Mouse (Mus musculus) cerebellum, postnatal 36 days (tissue): ENCODE data around the gene Mt1.
A peak's percentile ranks its signal among the peaks of the same experiment; 100 is the strongest.
"Not testable (repeated sequence)": the region's sequence is repeated elsewhere in the genome, so short reads cannot be mapped to it uniquely, and the experiment has no call there.

ENCODE experiments used
- DNase-seq, 2 experiments: peaks; one replicate each; pipeline ENCODE4 v3.0.0; 2021 to 2022; ENCODE audit warnings: mixed read lengths in 2 of 2

The Mt1 gene

DNA sequence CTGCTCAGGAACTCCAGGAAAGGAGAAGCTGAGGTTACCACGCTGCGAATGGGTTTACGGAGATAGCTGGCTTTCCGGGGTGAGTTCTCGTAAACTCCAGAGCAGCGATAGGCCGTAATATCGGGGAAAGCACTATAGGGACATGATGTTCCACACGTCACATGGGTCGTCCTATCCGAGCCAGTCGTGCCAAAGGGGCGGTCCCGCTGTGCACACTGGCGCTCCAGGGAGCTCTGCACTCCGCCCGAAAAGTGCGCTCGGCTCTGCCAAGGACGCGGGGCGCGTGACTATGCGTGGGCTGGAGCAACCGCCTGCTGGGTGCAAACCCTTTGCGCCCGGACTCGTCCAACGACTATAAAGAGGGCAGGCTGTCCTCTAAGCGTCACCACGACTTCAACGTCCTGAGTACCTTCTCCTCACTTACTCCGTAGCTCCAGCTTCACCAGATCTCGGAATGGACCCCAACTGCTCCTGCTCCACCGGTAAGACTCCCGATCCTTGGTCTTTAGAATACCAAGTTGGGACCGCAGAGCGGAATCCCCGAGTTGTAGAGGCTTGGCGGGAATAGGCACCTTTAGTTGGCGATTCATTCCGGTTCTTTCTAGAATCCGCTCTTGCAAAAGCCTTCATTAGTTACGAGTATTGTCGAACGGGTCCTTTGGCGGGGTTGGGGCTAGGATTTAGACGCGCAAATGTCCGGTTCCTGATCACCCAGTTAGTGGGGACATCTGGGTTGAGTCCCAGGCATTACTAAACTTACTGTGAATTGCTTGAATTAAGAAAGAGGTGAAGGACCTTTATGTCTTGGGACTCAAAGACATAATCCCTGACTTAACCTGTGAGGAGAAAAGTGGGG, at the start of gene Mt1:
Gene Mt1 (plus strand): TSS at position 226 of the 856 bp plus-strand sequence.
- peak; percentile 79 for DNase-seq

DNA sequence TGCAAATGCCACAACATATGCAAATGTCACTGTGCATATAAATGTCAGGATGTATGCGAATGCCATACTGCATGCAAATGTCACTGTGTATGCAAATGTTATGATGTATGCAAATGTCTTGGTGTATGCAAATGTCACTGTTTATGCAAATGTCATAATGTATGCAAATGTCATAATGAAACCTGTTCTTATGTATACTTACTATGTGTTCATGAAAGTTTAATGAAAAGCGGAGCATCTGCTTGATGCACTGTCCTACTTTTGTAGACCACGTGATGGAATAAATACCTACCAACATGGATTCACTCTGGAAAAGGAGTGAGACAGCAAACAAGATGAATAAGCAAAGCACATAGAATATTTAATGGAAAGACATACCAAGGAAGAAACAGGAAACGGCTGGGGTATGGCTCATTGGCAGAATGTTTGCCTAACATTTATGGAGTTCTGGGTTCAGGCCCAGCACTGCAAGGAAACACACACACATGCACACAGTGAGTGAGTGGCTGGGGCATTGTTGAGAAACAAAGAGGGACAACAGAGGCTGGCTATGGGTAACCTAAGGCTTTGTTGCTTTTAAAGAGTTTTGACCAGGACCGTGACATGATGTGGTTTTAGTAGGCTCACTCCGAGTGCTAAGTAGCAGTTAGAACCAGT, 49.6 kb upstream of the Mt1 start:
- DNase-seq, result no peak

DNA sequence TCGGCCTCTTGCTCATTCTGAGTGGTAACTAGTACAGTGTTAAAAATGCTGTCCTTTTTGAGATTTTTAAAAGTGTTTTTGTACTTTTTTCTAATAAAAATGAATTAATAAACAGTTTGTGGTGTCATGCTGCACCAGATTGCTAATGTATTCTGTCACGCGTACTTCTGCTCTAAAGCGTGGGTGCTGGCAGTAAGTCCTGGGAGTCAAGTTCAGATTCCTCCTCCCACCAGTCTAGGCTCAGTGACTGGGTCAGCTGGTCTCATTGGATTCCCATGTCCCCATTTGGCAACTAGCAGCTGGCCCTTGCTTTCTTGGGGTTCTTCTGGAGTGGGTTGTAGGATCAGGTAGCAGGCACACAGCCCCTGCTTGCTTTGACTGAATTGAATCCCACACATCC, 48.8 kb upstream of the Mt1 start:
- no peak for DNase-seq

DNA sequence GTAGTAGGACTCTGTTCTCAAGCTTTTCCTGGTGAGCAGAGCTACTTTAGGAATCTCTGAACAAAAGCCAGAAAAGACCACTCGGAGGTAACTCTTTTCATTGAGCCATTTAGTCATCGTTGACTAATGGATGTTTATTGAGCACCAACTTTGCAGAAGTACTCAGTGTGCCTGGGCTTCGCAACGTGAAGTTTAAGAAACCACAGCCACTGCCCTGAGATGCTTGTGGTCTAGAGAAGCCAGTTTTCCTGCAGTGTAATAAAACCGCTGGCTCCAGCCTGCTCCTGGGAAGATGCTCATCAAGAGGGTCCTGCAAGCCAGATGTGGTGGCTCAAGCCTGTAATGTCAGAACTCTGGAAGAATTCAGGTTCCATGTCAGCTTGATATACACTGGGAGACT, 46.8 kb upstream of the Mt1 start:
- no peak for DNase-seq

DNA sequence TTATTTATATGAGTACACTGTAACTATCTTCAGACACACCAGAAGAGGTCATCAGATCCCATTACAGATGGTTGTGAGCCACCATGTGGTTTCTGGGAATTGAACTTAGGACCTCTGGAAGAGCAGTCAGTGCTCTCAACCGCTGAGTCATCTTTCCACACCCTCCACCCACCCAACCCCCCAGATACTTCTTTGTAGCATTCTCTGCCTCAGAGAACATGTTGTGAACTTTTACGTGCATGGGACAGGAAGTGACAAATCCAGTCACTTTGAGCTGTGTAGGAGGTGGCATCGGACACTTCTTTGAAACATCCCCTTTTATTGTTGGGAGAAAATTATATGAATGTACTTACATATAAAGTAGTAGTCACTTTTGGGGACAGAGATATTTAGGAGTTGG, 44.3 kb upstream of the Mt1 start:
- not testable (repeated sequence) for DNase-seq

DNA sequence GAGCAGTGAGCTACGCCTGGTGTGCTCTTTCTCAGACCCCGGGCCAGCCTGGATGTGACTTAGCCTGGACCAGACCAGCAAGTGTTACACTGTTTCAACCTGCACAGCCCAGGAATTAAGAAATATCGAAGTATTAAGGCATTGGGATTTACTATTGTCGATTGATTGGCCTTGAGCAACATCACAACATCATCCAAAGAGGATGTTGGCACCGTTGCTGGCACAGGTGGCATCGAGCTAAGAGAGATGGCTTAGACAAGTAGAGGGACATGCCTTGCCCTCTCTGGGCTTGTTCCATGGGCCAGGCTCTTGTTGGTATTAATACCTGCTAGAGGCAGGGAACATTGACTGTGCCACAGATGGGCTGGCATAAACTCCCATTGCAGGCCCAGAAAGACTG, 43.3 kb upstream of the Mt1 start:
- DNase-seq, result no peak

DNA sequence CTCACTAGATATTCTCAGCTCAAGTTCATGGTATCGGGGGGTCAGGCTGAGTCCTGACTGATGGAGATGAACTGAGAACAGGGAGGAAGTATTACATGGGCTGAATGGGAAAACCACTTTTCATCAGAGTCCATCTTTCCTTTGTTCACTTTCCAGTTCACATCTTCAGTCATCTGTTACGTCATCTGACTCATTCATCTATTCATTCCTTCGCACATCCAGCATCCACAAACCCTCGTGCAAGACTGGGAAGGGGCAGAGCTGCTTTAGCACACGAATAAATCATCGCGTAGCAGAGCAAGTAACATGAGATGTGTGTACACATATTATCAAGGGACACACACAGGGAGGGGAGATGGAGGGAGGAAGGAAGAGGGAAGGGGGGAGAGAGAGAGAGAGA, 42.7 kb upstream of the Mt1 start:
- no peak for DNase-seq

DNA sequence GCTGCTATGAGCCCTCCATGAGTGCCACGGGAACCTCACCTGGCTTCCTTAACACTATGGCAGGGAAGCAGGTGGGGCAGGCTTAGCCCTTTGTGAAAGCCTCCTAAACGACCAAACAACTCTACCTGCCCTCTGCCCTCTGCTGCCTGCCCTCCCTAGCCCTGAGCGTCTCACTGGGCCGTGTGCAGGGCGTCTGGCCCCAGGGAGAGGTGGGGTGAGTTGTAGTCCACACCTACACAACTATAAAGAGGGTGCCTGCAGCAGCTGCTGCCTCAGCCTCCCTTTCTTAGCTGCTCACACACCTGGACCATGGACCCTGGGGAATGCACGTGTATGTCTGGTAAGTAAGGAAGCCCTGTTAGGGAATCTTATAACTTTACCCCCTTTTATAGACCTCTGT, 41.9 kb upstream of the Mt1 start, which contains the start of gene Mt4:
Gene Mt4 (plus strand): TSS at position 265 of the 400 bp plus-strand sequence.
- DNase-seq, result no peak

DNA sequence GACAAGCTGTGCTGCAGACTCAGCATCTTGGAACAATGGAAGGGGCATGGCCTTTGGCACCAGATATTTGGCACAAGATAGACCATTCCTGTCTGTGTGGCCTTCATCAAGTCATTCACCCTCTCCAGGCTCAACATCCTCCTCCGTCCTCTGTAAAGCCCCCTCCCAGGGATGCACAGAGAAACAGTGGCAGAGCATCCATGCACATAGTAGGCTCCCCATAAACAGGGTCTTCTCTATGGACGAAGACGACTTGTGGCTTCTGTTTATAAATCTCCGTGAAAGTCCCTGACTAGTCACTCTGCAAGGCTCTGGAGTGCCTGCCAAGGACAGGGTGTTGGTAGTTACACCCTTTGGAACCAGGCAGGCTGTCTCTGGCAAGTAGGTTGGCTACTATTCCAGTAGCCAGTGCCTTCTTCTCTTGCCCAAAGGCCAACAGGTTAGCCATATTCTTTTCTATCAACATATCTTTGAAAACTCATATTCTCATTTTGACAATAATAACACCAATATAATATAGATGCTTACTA, 38.6 kb upstream of the Mt1 start:
- DNase-seq, result no peak

DNA sequence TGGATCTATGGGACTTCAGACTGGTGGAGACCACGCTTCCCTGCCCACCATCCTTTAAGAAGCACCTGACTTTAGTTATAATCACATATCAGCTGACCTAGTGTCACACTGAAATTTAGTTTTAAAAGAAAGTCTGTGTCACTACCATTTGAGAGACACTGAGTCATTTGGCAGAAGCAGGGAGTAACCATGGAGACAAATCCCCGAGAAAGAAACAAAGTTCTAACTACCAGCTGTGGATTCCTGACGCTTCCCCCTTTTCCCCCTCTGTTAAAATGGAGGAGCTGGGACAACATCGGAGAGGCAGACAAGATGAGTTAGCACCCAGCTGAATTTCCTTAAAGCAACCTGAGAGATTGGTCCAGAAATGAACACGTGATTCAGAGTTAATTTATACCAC, 30.6 kb upstream of the Mt1 start:
- DNase-seq, result no peak

DNA sequence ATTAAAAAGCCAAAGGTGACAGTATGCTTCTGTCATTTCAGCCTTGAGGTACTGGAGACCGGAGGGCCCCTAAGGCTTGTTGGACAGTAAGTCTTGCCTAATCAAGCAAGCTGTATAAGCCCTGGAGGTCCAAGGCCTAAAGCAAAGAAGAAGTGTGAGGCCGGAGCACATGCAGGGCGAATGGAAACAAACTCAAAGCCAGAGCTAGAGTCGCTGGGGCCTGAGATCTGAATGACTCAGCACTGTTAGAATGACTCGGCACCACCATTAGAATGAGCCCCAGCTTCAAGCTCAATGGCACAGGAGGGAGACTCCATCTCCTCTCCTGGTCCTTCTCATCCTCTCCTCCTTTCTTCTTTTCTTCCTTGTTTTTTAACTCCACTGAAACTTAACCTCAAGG, 28.0 kb upstream of the Mt1 start:
- DNase-seq, result no peak

DNA sequence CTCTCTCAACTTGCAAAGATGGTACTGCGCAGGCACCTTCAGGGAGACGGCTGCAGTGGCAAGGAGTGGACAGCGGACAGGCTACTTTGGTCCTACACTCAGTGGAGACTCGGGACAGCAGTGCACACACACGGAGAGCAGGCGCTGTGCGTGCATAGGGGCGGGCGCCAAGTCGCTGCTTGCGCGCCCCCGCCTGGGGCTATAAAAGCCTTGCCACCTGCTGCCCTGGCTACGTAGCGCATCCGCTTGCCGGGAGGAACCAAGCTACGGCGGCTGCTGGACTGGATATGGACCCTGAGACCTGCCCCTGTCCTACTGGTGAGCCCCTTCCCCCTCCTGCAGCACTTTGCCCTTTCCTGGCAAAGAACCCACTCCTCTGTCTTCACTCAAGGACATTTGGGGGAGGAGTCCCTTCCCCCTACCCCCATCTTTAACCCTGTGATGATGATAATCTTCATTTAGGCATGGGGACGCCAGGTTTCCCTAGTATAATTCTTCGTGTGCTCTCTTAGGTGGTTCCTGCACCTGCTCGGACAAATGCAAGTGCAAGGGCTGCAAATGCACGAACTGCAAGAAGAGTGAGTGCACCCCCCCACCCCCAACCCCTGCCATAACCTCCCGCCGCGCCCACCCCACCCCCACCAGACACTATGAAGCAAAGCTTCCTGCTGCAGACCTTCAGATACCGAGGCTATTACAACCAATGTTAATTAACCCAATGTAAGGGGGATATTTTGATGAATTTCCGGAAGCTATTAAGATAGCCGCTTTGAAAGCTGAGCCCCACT, 26.2 kb upstream of the Mt1 start, which contains the start of gene Mt3:
Gene Mt3 (plus strand): TSS at position 95 of the 788 bp plus-strand sequence.
- DNase-seq, result peak; percentile 88 to 90

DNA sequence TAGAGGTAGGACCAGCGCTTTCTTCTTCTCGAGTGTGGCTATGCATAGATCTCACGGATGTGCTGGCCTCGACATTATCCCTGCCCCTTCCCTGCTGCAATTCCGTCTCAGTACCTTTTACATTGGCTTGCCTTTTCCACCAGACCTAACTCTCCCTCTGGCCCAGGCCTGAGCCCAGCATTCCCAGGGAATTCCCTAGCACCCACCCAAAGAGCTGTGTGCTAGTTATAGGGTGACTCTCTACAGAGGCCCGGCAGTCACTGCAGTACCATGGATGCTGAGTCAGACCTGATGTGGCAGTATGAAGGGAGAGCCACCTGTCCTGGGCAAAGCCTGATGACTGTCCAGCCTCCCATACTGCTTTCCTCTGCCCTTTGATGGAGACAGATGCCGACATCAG, 25.4 kb upstream of the Mt1 start:
- DNase-seq, result peak; percentile 25 to 48

DNA sequence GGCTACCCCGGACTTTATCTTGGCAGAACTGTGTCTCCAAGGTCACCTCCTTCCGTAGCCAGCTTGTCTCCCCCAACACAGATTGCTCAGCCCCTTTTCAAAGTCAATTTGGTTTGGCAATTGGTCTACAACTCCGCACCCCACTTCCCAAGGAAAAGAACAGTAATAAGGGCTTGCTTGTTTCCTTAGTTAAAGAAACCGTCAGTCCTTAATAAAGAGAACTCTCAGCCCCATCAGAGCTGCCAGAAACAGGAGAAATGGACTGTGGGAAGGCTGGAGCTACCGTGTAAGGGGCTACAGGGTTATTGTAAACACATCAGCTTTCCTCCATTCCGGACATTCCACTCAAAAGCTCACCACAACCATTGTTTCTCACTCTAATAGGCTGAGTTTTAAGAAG, 24.3 kb upstream of the Mt1 start:
- DNase-seq, result no peak

DNA sequence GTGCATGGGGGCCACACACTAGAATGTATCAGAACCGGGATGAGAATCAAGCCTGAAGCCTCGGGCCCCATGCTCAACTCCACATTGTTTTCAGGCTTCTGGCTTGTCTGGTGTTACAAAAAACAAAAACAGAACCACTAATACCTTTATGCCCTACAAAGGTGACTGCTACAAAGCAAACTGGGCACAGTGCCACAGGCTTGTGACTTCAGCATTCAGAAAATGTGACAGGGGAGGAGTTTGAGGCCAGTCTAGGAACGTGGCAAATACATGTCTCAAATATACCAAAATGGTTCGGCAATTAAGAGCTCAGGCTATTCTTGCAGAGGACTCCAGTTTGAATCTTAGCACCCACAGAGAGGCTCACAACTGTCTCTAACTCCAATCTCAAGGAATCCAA, 22.8 kb upstream of the Mt1 start:
- no peak for DNase-seq

DNA sequence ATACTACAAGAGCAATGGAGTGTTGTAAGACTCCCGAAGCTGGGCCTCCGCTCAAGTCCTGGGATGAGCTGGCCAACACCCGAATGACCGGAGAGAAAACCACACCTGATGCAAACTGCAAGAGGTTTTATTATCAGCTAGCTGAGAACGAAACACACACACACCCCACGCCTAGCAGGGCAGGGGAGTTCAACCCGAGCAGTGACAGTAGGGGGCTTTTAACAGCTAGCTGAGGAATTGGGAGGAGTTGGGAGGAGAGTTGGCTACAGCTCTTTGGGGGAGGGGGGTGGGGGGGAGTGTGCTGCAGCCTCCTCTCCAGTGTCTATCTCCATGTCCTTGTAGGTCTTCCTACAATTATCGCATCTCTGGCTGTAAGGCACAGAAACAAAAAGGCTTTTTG, 13.1 kb upstream of the Mt1 start:
- not testable (repeated sequence) for DNase-seq

DNA sequence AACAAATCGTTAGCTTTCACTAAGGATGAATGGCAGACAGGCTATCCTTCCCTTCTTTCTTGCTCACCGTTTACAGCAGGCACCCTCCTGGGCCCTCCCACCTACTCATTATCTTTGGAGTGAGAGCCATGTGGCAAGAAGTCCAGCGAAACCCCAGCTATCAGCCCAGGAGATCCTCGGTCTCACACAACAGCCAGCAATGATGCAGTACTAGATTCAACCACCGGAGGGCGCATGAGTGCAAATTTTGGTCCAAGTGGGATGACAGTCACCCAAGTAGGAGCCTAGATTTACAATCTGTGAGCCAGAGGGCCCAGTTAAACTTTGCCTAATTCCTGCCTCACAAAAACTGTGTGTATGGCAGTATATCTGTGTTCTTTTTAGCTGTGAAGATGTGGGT, 11.6 kb upstream of the Mt1 start:
- peak; percentile 92 to 98 for DNase-seq

DNA sequence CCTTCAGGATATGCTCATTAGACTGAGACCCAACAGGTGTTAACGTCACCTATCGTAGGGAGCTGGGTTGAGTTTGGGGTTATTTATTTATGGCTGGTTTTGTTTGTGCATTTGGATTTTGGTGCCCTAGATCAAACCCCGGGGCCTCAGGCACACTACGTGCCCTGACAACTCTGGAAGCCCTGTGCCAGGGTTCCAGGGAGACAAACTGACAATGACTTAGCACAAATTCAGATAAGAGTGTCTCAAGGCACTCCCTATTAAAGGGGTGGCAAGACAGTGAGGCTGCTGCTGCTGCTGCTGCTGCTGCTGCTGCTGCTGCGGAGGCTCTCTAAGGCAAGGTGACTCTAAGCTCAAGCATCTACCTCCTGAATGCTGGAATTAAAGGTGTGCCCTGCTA, 9.3 kb upstream of the Mt1 start:
- DNase-seq, result no peak

DNA sequence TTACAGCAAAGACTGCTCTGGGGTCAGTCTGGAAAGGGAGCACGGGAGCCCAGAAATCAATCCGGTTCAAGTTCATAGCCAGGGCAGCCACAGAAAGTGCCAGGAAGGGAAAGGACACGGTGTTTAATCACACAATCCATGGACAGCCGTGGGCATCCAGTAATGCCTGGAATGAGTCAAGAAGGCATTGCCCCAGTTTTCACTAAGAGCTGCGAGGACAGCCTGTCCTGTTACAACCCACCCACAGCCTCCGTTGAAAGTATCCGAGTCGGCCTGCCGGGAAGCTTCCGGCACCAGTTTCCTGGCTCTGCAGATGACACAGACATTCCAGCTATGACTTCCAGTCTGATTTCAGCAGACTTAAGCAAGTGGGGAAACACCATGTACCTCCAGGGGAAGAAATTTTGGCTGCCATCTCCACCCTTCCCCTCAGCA, 7.5 kb upstream of the Mt1 start:
- DNase-seq, result peak in 1 of 2 experiments; percentile 22

DNA sequence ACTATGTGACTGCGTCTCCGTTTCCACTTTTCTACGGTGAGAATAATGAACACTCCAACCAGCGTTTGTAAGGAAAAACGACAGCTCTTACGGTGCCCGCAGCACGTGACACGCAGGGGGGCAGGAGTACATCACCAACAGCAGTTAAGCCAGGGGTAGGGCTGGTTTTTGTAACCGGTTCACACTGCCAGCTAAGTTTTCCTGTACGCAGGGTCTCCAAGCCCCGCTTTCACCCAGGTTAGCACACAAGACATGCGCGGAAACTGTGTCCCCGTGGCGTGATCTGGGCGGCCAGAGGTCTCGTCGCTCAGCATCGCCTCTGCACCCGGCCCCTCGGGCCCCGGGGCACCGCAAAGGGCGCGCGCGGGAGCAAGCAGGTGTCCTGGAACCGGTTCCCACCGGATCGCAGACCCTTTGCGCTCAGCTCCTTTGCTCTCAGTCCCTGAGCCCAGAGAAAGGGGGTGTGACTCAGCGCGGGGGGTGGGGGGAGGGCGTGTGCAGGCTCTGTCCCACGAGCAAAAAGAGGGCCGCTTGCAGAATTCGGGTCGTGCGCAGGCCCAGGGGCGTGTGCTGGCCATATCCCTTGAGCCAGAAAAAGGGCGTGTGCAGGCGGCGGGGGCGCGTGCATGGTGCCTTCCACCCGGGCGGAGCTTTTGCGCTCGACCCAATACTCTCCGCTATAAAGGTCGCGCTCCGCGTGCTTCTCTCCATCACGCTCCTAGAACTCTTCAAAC, 6.6 kb upstream of the Mt1 start, which contains the start of gene Mt2:
Gene Mt2 (plus strand): TSS at position 590 of the 734 bp plus-strand sequence.
- DNase-seq, result peak; percentile 48 to 52

DNA sequence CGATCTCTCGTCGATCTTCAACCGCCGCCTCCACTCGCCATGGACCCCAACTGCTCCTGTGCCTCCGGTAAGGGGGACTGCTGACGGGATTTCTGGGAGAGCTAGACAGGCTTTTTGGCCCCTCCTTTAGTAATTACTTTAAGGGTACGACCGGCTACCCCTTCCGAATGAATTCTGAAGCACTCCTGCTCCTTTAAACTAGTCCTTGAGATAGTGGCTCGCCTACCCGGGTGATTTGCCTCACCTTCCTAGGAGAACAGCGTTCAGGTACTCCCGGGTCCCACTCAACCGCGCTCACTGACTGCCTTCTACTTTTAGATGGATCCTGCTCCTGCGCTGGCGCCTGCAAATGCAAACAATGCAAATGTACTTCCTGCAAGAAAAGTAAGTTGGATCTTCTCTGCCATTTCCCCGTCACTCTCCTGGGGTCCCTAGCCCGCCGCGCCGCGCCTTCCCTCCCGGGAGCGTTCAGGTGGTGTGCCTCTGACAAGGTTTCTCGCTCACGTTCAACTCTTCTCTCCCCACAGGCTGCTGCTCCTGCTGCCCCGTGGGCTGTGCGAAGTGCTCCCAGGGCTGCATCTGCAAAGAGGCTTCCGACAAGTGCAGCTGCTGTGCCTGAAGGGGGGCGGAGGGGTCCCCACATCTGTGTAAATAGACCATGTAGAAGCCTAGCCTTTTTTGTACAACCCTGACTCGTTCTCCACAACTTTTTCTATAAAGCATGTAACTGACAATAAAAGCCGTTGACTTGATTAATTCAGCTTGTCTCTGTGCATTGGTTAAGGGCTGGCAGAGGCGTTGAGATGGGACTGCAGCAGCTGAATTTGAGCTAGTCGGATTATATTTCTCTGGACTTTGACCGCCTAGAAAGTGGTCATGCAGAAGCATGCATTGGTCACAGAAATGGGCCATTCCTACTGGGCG, 5.8 kb upstream of the Mt1 start:
- DNase-seq, result peak in 1 of 2 experiments; percentile 13
